Mouse (Mus musculus) heart, embryonic 11.5 days (tissue): Measurements from ENCODE around the gene Pde6h. TPM values are rescaled to one million over a fixed set of nuclear protein-coding genes. Genes with fewer than 3 reads are reported as not detected.
"Not testable (repeated sequence)": the region's sequence is repeated elsewhere in the genome, so short reads cannot be mapped to it uniquely, and the experiment has no call there.

Experiments
- ATAC-seq: fragments of 200-750 bp; cut with Nextera tagmentation; replicated peaks from 2 replicates; pipeline ENCODE4 v1.8.0; 2017; ENCODE audit warnings: moderate library complexity; ENCODE audit not compliant: insufficient number of reproducible peaks, low FRiP score, low TSS enrichment
- H3K27ac ChIP-seq: fragments of 300-500 bp; sonication (generic); 2 replicates; pipeline ENCODE4 v1.5.1; 2014; ENCODE audit warnings: mild to moderate bottlenecking, low read depth, low read length
- H3K27me3 ChIP-seq: fragments of 300-500 bp; sonication (generic); 2 replicates; pipeline ENCODE4 v1.6.1; 2014; ENCODE audit warnings: mild to moderate bottlenecking, low read length, mixed read lengths; ENCODE audit not compliant: control insufficient read depth, insufficient read depth
- H3K36me3 ChIP-seq: fragments of 300-500 bp; sonication (generic); 2 replicates; pipeline ENCODE4 v1.6.1; 2014; ENCODE audit warnings: mild to moderate bottlenecking, low read length, moderate library complexity, mixed read lengths; ENCODE audit not compliant: control insufficient read depth, insufficient read depth
- H3K4me1 ChIP-seq: fragments of 300-500 bp; sonication (generic); 2 replicates; pipeline ENCODE4 v1.6.1; 2014; ENCODE audit warnings: low read length; ENCODE audit not compliant: control insufficient read depth, insufficient read depth
- H3K4me2 ChIP-seq: fragments of 300-500 bp; sonication (generic); 2 replicates; pipeline ENCODE4 v1.6.1; 2014; ENCODE audit warnings: mild to moderate bottlenecking, moderate library complexity
- H3K4me3 ChIP-seq: fragments of 300-500 bp; sonication (generic); 2 replicates; pipeline ENCODE4 v1.5.1; 2014; ENCODE audit warnings: low read depth, low read length
- H3K9ac ChIP-seq: fragments of 300-500 bp; sonication (generic); 2 replicates; pipeline ENCODE4 v1.6.1; 2014; ENCODE audit warnings: mild to moderate bottlenecking, low read depth, low read length, moderate library complexity
- H3K9me3 ChIP-seq: fragments of 300-500 bp; sonication (generic); replicated peaks from 2 replicates; pipeline ENCODE4 v1.6.1; 2016; ENCODE audit warnings: low read length; ENCODE audit not compliant: control insufficient read depth
- WGBS: fragments of 180-500 bp; shearing (Covaris S2); extraction: QIAGEN DNeasy Blood & Tissue Kit; methylation state at CpG from one replicate; pipeline ENCODE4 v1.1.7; 2014; ENCODE audit not compliant: insufficient replicate concordance; 5-methylcytosine and 5-hydroxymethylcytosine counted together
- polyA plus RNA-seq: library from polyadenylated mRNA; unstranded; fragments of >200 nt; fragmentation: Nextera tagmentation; extraction: Ambion mirVana; gene quantifications from 2 replicates; pipeline ENCODE4 v1.2.1, GENCODE M21; 2014

The Pde6h gene
- polyA plus RNA-seq = 0.43 TPM in 1 of 2 replicates, not detected in the other

- ATAC-seq = no peak
- H3K36me3 ChIP-seq = no peaks in the 10 kb centered on the region
- 87% methylated on average over 8 of the region's 8 CpGs for WGBS
These were observed at the start of gene Pde6h for GRCm38 (mm10) chr6:136923532-136923931. Gene Pde6h (plus strand): TSS chr6:136923832.

GRCm38 (mm10) chr6:136874599-136874998 is 49.0 kb upstream of the Pde6h start:
- Histone ChIP-seq H3K4me1 (peaks cover 9% of the 10 kb centered on the region), H3K27me3 (no peaks in the 10 kb centered on the region), H3K27ac (no peak overlapping the region), H3K9me3 (no peaks in the 10 kb centered on the region), H3K4me2 (peak overlapping the region; percentile 20), H3K36me3 (no peaks in the 10 kb centered on the region), H3K9ac (no peak overlapping the region), H3K4me3 (no peak overlapping the region)
- ATAC-seq = no peak
- WGBS = 43% methylated on average over 8 of the region's 8 CpGs

More at GRCm38 (mm10) chr6:136923532-136923931, at the start of gene Pde6h:
- H3K4me3 ChIP-seq = no peak within 1 kb of the TSS
- H3K9me3 ChIP-seq = no peaks in the 10 kb centered on the region
- H3K4me1 ChIP-seq = peaks cover 3% of the 10 kb centered on the region; the same call in 1 of the 2 replicates
- H3K27ac ChIP-seq = no peak within 1 kb of the TSS
- no peak within 1 kb of the TSS for H3K4me2 ChIP-seq
- H3K9ac ChIP-seq = no peak within 1 kb of the TSS
- no peaks in the 10 kb centered on the region for H3K27me3 ChIP-seq

- Histone ChIP-seq H3K27me3 (no peaks in the 10 kb centered on the region), H3K36me3 (no peaks in the 10 kb centered on the region), H3K9me3 (no peaks in the 10 kb centered on the region), H3K4me1 (peaks cover 9% of the 10 kb centered on the region), H3K27ac (no peak within 1 kb of the TSS), H3K9ac (peak within 1 kb of the TSS; percentile 64), H3K4me3 (peak within 1 kb of the TSS; percentile 28), H3K4me2 (peak within 1 kb of the TSS; percentile 50)
- 24% methylated on average over 9 of the region's 9 CpGs for WGBS
- 0 out of 2 replicates have a peak, but pooled peaks have one; percentile 35 for ATAC-seq
These were observed 48.0 kb upstream of the Pde6h start, which contains the start of gene Mgp for GRCm38 (mm10) chr6:136875670-136876069. Gene Mgp (minus strand): TSS chr6:136875823.

GRCm38 (mm10) chr6:136881678-136882077 is 42.0 kb upstream of the Pde6h start:
- Histone ChIP-seq H3K4me3 (no peak overlapping the region), H3K27me3 (no peaks in the 10 kb centered on the region), H3K9me3 (no peaks in the 10 kb centered on the region), H3K4me2 (no peak overlapping the region), H3K9ac (no peak overlapping the region), H3K27ac (no peak overlapping the region), H3K36me3 (no peaks in the 10 kb centered on the region), H3K4me1 (no peaks in the 10 kb centered on the region)
- 65% methylated on average over 8 of the region's 8 CpGs for WGBS
- no peak for ATAC-seq

GRCm38 (mm10) chr6:136883431-136883915 is 40.2 kb upstream of the Pde6h start:
- no peaks in the 10 kb centered on the region for H3K4me1 ChIP-seq
- 74% methylated on average over 3 of the region's 3 CpGs for WGBS
- H3K27ac ChIP-seq = no peak overlapping the region
- H3K36me3 ChIP-seq = no peaks in the 10 kb centered on the region
- no peak overlapping the region for H3K9ac ChIP-seq
- no peak for ATAC-seq
- no peak overlapping the region for H3K4me2 ChIP-seq
- no peaks in the 10 kb centered on the region for H3K27me3 ChIP-seq
- H3K9me3 ChIP-seq = no peaks in the 10 kb centered on the region
- no peak overlapping the region for H3K4me3 ChIP-seq

- WGBS = 90% methylated on average over 6 of the region's 6 CpGs
- H3K4me3 ChIP-seq = no peak overlapping the region
- no peaks in the 10 kb centered on the region for H3K36me3 ChIP-seq
- H3K9ac ChIP-seq = no peak overlapping the region
- no peak overlapping the region for H3K27ac ChIP-seq
- H3K9me3 ChIP-seq = no peaks in the 10 kb centered on the region
- no peak overlapping the region for H3K4me2 ChIP-seq
- no peaks in the 10 kb centered on the region for H3K4me1 ChIP-seq
- H3K27me3 ChIP-seq = no peaks in the 10 kb centered on the region
- ATAC-seq = no peak
These were observed 39.7 kb upstream of the Pde6h start for GRCm38 (mm10) chr6:136883961-136884360.

GRCm38 (mm10) chr6:136884766-136885165 is 38.9 kb upstream of the Pde6h start:
- H3K9me3 ChIP-seq, H3K36me3 ChIP-seq, H3K4me2 ChIP-seq, H3K9ac ChIP-seq, ATAC-seq, H3K4me3 ChIP-seq, H3K4me1 ChIP-seq, H3K27ac ChIP-seq, H3K27me3 ChIP-seq: not testable (repeated sequence)
- whole genome bisulfite sequencing = 48% methylated on average over 1 of the region's 1 CpGs

- H3K4me3 ChIP-seq = no peak overlapping the region
- no peaks in the 10 kb centered on the region for H3K4me1 ChIP-seq
- no peak; the same call in 1 of the 2 replicates for ATAC-seq
- 51% methylated on average over 9 of the region's 9 CpGs for WGBS
- no peaks in the 10 kb centered on the region for H3K36me3 ChIP-seq
- no peak overlapping the region for H3K9ac ChIP-seq
- peak overlapping the region; percentile 37; the same call in 1 of the 2 replicates for H3K27ac ChIP-seq
- no peaks in the 10 kb centered on the region for H3K9me3 ChIP-seq
- no peak overlapping the region for H3K4me2 ChIP-seq
- no peaks in the 10 kb centered on the region for H3K27me3 ChIP-seq
These were observed 35.8 kb upstream of the Pde6h start for GRCm38 (mm10) chr6:136887854-136888253.

- Histone ChIP-seq H3K4me2 (no peak overlapping the region), H3K27me3 (no peaks in the 10 kb centered on the region), H3K36me3 (no peaks in the 10 kb centered on the region), H3K4me1 (no peaks in the 10 kb centered on the region), H3K27ac (no peak overlapping the region), H3K9ac (no peak overlapping the region), H3K9me3 (no peaks in the 10 kb centered on the region), H3K4me3 (no peak overlapping the region)
- WGBS = 88% methylated on average over 6 of the region's 6 CpGs
- ATAC-seq = no peak
These were observed 34.6 kb upstream of the Pde6h start for GRCm38 (mm10) chr6:136889067-136889466.
